Mouse (Mus musculus): ENCODE measurements around the gene Scgb1b10.
"Not testable (repeated sequence)": the region's sequence is repeated elsewhere in the genome, so short reads cannot be mapped to it uniquely, and the experiment has no call there.

The Scgb1b10 gene

DNA sequence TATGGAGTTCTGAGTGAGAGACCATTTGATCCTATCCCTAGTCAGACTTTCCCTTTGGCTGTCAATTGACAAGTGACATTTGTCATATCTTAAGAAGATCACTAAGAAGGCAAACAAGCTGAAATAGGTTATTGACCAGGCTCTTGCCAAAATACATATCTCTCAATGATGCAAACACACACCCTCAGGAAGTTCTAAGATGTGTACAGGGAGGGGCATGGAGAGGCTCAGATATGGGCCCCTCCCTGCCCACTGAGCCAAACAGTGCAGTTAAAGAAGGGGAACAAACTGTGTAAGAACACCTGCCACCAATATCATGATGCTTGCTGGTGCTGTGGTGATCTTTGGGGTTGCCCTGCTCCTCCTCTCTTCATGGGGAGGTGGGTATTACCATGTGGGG is at the start of gene Scgb1b10:
Gene Scgb1b10, plus strand, starts transcription at position 301 of the 400 bp plus-strand sequence.
- not testable (repeated sequence) for DNase-seq

All from cerebellum, adult 9-11 months (tissue).